Mouse (Mus musculus) kidney, postnatal 0 days (tissue): Measurements from ENCODE around the gene Krtap27-1. TPM values are rescaled to one million over a fixed set of nuclear protein-coding genes. Genes with fewer than 3 reads are reported as not detected.
A peak's percentile ranks its signal among the peaks of the same experiment; 100 is the strongest.

Experiments used
- ATAC-seq: fragments of 200-750 bp; cut with Nextera tagmentation; replicated peaks from 2 replicates; pipeline ENCODE4 v1.8.0; 2017; ENCODE audit warnings: low read depth, moderate number of reproducible peaks, moderate TSS enrichment, moderate library complexity; ENCODE audit not compliant: low FRiP score
- DNase-seq: peaks from one replicate; pipeline ENCODE4 v3.0.0-alpha.2; 2016; ENCODE audit warnings: low spot score
- H3K27ac ChIP-seq: fragments of 300-500 bp; sonication (generic); 2 replicates; pipeline ENCODE4 v1.5.1; 2014; ENCODE audit warnings: mild to moderate bottlenecking
- H3K27me3 ChIP-seq: fragments of 300-500 bp; sonication (generic); 2 replicates; pipeline ENCODE4 v1.6.1; 2014; ENCODE audit warnings: low read length, mixed read lengths; ENCODE audit not compliant: insufficient read depth
- H3K36me3 ChIP-seq: fragments of 300-500 bp; sonication (generic); 2 replicates; pipeline ENCODE4 v1.6.1; 2014; ENCODE audit warnings: low read length, mixed read lengths; ENCODE audit not compliant: insufficient read depth
- H3K4me1 ChIP-seq: fragments of 300-500 bp; sonication (generic); replicated peaks from 2 replicates; pipeline ENCODE4 v1.6.1; 2014; ENCODE audit warnings: antibody characterized with exemption, low read length, mixed read lengths; ENCODE audit not compliant: insufficient read depth
- H3K4me2 ChIP-seq: fragments of 300-500 bp; sonication (generic); 2 replicates; pipeline ENCODE4 v1.6.1; 2014; ENCODE audit warnings: mild to moderate bottlenecking, low read length, moderate library complexity, mixed read lengths
- H3K4me3 ChIP-seq: fragments of 300-500 bp; sonication (generic); replicated peaks from 2 replicates; pipeline ENCODE4 v1.5.1; 2014; ENCODE audit warnings: low read depth, low read length
- H3K9ac ChIP-seq: fragments of 300-500 bp; sonication (generic); 2 replicates; pipeline ENCODE4 v1.6.1; 2014; ENCODE audit warnings: low read depth, low read length
- H3K9me3 ChIP-seq: fragments of 300-500 bp; sonication (generic); replicated peaks from 2 replicates; pipeline ENCODE4 v1.6.1; 2016; ENCODE audit warnings: low read length, inconsistent platforms, mixed read lengths
- CTCF ChIP-seq: IDR thresholded peaks from 2 replicates; pipeline ENCODE4 v1.5.1; 2016; ENCODE audit warnings: antibody characterized with exemption, low read depth, mild to moderate bottlenecking, moderate library complexity
- WGBS: fragments of 180-500 bp; shearing (Covaris S2); extraction: QIAGEN DNeasy Blood & Tissue Kit; methylation state at CpG from one replicate; pipeline ENCODE4 v1.1.7; 2014; 5-methylcytosine and 5-hydroxymethylcytosine counted together
- polyA plus RNA-seq: library from polyadenylated mRNA; unstranded; fragments of >200 nt; fragmentation: Nextera tagmentation; extraction: Ambion mirVana; gene quantifications from 2 replicates; pipeline ENCODE4 v1.2.1, GENCODE M21; 2015

The Krtap27-1 gene
- polyA plus RNA-seq, 1 experiment from 2014 or later = not detected

GRCm38 (mm10) chr16:88651082-88651481 is 20.4 kb downstream of the Krtap27-1 start:
- H3K27ac ChIP-seq = no peak overlapping the region
- H3K27me3 ChIP-seq = no peaks in the 10 kb centered on the region
- H3K9me3 ChIP-seq = no peaks in the 10 kb centered on the region
- WGBS = 33% methylated on average over 1 of the region's 1 CpGs
- no peak for DNase-seq
- no peak overlapping the region for H3K9ac ChIP-seq
- H3K36me3 ChIP-seq = no peaks in the 10 kb centered on the region
- no peak for TF ChIP-seq CTCF
- H3K4me1 ChIP-seq = no peaks in the 10 kb centered on the region; the same call in 1 of the 2 replicates
- no peak overlapping the region for H3K4me2 ChIP-seq
- H3K4me3 ChIP-seq = no peak overlapping the region
- no peak for ATAC-seq

- Histone ChIP-seq H3K27ac (no peak within 1 kb of the TSS), H3K4me2 (no peak within 1 kb of the TSS), H3K36me3 (no peaks in the 10 kb centered on the region), H3K9me3 (no peaks in the 10 kb centered on the region), H3K4me3 (no peak within 1 kb of the TSS), H3K27me3 (no peaks in the 10 kb centered on the region), H3K9ac (no peak within 1 kb of the TSS), H3K4me1 (no peaks in the 10 kb centered on the region; the same call in 1 of the 2 replicates)
- no peak for DNase-seq
- ATAC-seq = no peak
- no peak for TF ChIP-seq CTCF
- 35% methylated on average over 10 of the region's 10 CpGs for WGBS
Observed at GRCm38 (mm10) chr16:88647358-88647846, 24.1 kb downstream of the Krtap27-1 start, which contains the start of gene Krtap26-1. Gene Krtap26-1 (minus strand): TSS chr16:88647796.

- no peak for TF ChIP-seq CTCF
Observed at GRCm38 (mm10) chr16:88646366-88647111, 24.9 kb downstream of the Krtap27-1 start.

GRCm38 (mm10) chr16:88640053-88640452 is 31.4 kb downstream of the Krtap27-1 start:
- WGBS = 86% methylated on average over 3 of the region's 3 CpGs
- no peak for ATAC-seq

More at GRCm38 (mm10) chr16:88646366-88647111, 24.9 kb downstream of the Krtap27-1 start:
- Histone ChIP-seq H3K4me3 (no peak overlapping the region), H3K9ac (no peak overlapping the region), H3K9me3 (no peaks in the 10 kb centered on the region), H3K27me3 (no peaks in the 10 kb centered on the region), H3K4me2 (no peak overlapping the region), H3K27ac (no peak overlapping the region), H3K36me3 (no peaks in the 10 kb centered on the region), H3K4me1 (no peaks in the 10 kb centered on the region; the same call in 1 of the 2 replicates)
- no peak for DNase-seq
- WGBS = 80% methylated on average over 8 of the region's 8 CpGs
- ATAC-seq = no peak

GRCm38 (mm10) chr16:88635142-88635541 is 36.3 kb downstream of the Krtap27-1 start:
- no peaks in the 10 kb centered on the region for H3K4me1 ChIP-seq
- no peaks in the 10 kb centered on the region for H3K9me3 ChIP-seq
- H3K36me3 ChIP-seq = no peaks in the 10 kb centered on the region
- H3K27ac ChIP-seq = no peak overlapping the region
- ATAC-seq (no peak), DNase-seq (no peak)
- H3K27me3 ChIP-seq = no peaks in the 10 kb centered on the region
- no peak overlapping the region for H3K4me2 ChIP-seq
- H3K9ac ChIP-seq = no peak overlapping the region
- no peak for TF ChIP-seq CTCF
- WGBS = 30% methylated on average over 4 of the region's 4 CpGs
- no peak overlapping the region for H3K4me3 ChIP-seq

More at GRCm38 (mm10) chr16:88640053-88640452, 31.4 kb downstream of the Krtap27-1 start:
- H3K4me3 ChIP-seq = no peak overlapping the region
- no peak for TF ChIP-seq CTCF
- no peaks in the 10 kb centered on the region for H3K4me1 ChIP-seq
- no peak for DNase-seq
- no peaks in the 10 kb centered on the region for H3K27me3 ChIP-seq
- no peaks in the 10 kb centered on the region for H3K9me3 ChIP-seq
- no peak overlapping the region for H3K27ac ChIP-seq
- H3K36me3 ChIP-seq = no peaks in the 10 kb centered on the region
- no peak overlapping the region for H3K4me2 ChIP-seq
- no peak overlapping the region for H3K9ac ChIP-seq

GRCm38 (mm10) chr16:88631474-88631873 is 40.0 kb downstream of the Krtap27-1 start:
- DNase-seq = peak; percentile 44

More at GRCm38 (mm10) chr16:88631474-88631873, 40.0 kb downstream of the Krtap27-1 start:
- peak; percentile 95 for ATAC-seq
- no peak overlapping the region for H3K4me3 ChIP-seq
- H3K36me3 ChIP-seq = no peaks in the 10 kb centered on the region
- no peak overlapping the region for H3K9ac ChIP-seq
- no peak overlapping the region for H3K4me2 ChIP-seq
- no peaks in the 10 kb centered on the region for H3K4me1 ChIP-seq
- WGBS = 34% methylated on average over 4 of the region's 4 CpGs
- no peaks in the 10 kb centered on the region for H3K27me3 ChIP-seq
- TF ChIP-seq CTCF = peak; percentile 56
- H3K27ac ChIP-seq = no peak overlapping the region
- no peaks in the 10 kb centered on the region for H3K9me3 ChIP-seq
